Mouse (Mus musculus) thymus, adult 2 months (tissue): ENCODE results near the gene Tshz2.

Experiments
- CTCF ChIP-seq: fragments of 200-500 bp; IDR thresholded peaks from 2 replicates; pipeline ENCODE4 v1.5.1; 2012; ENCODE audit warnings: mild to moderate bottlenecking, control low read depth, low read length, moderate library complexity, borderline replicate concordance; ENCODE audit not compliant: control insufficient read depth, poor library complexity, insufficient read depth; ENCODE audit errors: extremely low read depth
- POLR2A ChIP-seq: fragments of 200-500 bp; IDR thresholded peaks from 2 replicates; pipeline ENCODE4 v1.6.1; 2012; ENCODE audit warnings: mild to moderate bottlenecking, low read length, control low read depth, moderate library complexity; ENCODE audit not compliant: control insufficient read depth, poor library complexity, insufficient read depth; ENCODE audit errors: extremely low read depth

DNA sequence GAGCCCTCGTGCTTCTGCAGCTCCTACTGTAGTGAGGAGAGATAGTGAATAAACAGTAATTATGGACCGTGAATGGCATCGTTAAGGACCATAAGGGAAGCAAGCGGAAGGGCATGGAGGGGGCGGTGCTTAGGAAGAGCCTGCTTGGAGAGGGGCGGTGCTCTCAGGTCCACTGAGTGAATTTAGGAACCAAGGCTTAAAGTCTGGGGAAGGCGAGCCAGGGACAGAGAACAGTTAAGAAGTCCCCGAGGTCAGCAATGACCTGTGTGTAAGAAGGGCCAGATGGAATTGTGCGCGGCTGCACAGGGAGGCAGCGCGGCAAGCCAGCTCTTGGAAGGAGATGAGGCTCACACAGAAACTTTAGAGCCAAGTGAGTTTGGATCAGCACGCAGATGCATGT lies 354.4 kb downstream of the Tshz2 start:
- TF ChIP-seq CTCF: no peak
- TF ChIP-seq POLR2A: no peak
